Mouse (Mus musculus) left cerebral cortex, postnatal 25 days (tissue): Measurements from ENCODE around the gene Ttll8. TPM values are rescaled to one million over a fixed set of nuclear protein-coding genes. Genes with fewer than 3 reads are reported as not detected.

Experiments used
- DNase-seq, 2 experiments: peaks; one replicate each; pipeline ENCODE4 v3.0.0; 2022; ENCODE audit warnings: low spot score in 2 of 2, mixed read lengths in 1 of 2
- intact Hi-C: fragments of 180-260 bp; cut with DNase I; formaldehyde crosslinking; loops from one replicate; pipeline ENCODE4 v1.15.1; 2025
- total RNA-seq, 2 experiments: library from RNA; stranded (reverse); gene quantifications; 2 replicates each; pipeline ENCODE4 v1.2.3; 2021

Gene Ttll8
- total RNA-seq, 2 experiments from 2014 or later = 1.3 to 1.7 TPM

- DNase-seq = no peak
- intact Hi-C loops = no loop called here
These were observed 89.2 kb downstream of the Ttll8 start for GRCm38 (mm10) chr15:88865061-88865460.

- intact Hi-C loops = loop anchor here (5.0 kb wide), 1 partner anchor 37 kb away; no protein-coding TSS in a partner anchor
- no peak for DNase-seq
These were observed 89.8 kb downstream of the Ttll8 start for GRCm38 (mm10) chr15:88864270-88865030.

- peak; percentile 91 to 93 for DNase-seq
- intact Hi-C loops = loop anchor here (5.0 kb wide), 1 partner anchor 36 kb away; no protein-coding TSS in a partner anchor
These were observed 90.5 kb downstream of the Ttll8 start for GRCm38 (mm10) chr15:88863695-88864231.

GRCm38 (mm10) chr15:88862881-88863694 is 91.1 kb downstream of the Ttll8 start:
- DNase-seq = peak; percentile 55 to 65
- intact Hi-C loops = loop anchor here (1.0 to 5.0 kb wide), 2 partner anchors 25 to 36 kb away; no protein-coding TSS in a partner anchor

GRCm38 (mm10) chr15:88861772-88862622 is 92.2 kb downstream of the Ttll8 start, which contains the start of gene Pim3:
Pim3 (plus strand) TSS chr15:88862186.
- intact Hi-C loops = loop anchor here (1.0 to 5.0 kb wide), 2 partner anchors 24 to 35 kb away; no protein-coding TSS in a partner anchor
- DNase-seq = peak; percentile 98 to 99

- DNase-seq = no peak
- intact Hi-C loops = loop anchor here (5.0 kb wide), 1 partner anchor 33 kb away; no protein-coding TSS in a partner anchor
These were observed 93.4 kb downstream of the Ttll8 start for GRCm38 (mm10) chr15:88860781-88861180.

- intact Hi-C loops = no loop called here
- DNase-seq = no peak
These were observed 94.8 kb downstream of the Ttll8 start for GRCm38 (mm10) chr15:88859206-88859970.

GRCm38 (mm10) chr15:88858707-88859106 is 95.5 kb downstream of the Ttll8 start:
- intact Hi-C loops = no loop called here
- DNase-seq = no peak

GRCm38 (mm10) chr15:88858141-88858541 is 96.1 kb downstream of the Ttll8 start:
- intact Hi-C loops = no loop called here
- DNase-seq = no peak

GRCm38 (mm10) chr15:88857361-88857760 is 96.9 kb downstream of the Ttll8 start:
- DNase-seq = no peak
- intact Hi-C loops = no loop called here

GRCm38 (mm10) chr15:88856613-88857012 is 97.6 kb downstream of the Ttll8 start:
- DNase-seq = no peak
- intact Hi-C loops = no loop called here

- intact Hi-C loops = no loop called here
- no peak for DNase-seq
These were observed 98.3 kb downstream of the Ttll8 start for GRCm38 (mm10) chr15:88855896-88856417.

- intact Hi-C loops = no loop called here
- DNase-seq = no peak
These were observed 99.0 kb downstream of the Ttll8 start for GRCm38 (mm10) chr15:88854969-88855830.

GRCm38 (mm10) chr15:88854119-88854968 is 99.9 kb downstream of the Ttll8 start:
- intact Hi-C loops = no loop called here
- DNase-seq = no peak

- no peak for DNase-seq
- intact Hi-C loops = no loop called here
These were observed 101.1 kb downstream of the Ttll8 start for GRCm38 (mm10) chr15:88853106-88853505.

GRCm38 (mm10) chr15:88851507-88852149 is 102.6 kb downstream of the Ttll8 start:
- DNase-seq = no peak
- intact Hi-C loops = no loop called here
